Mouse (Mus musculus) small intestine, adult 10 weeks (tissue): ENCODE measurements around the gene Gm2174. TPM values are rescaled to one million over a fixed set of nuclear protein-coding genes. Genes with fewer than 3 reads are reported as not detected.

Experiments
- polyA plus RNA-seq: library from polyadenylated mRNA; stranded (reverse); fragments of 350-450 nt; fragmentation: Illumina TruSeq; extraction: RNeasy Lipid Tissue Mini Kit (QIAGEN cat#74804); gene quantifications from one replicate; pipeline ENCODE4 v1.2.3, GENCODE M21; 2014; ENCODE audit warnings: low replicate concordance

Gene Gm2174
- not detected for polyA plus RNA-seq

GRCm38 (mm10) chrX:56447524-56448015, at the start of gene Gm2174:
Gm2174 (plus strand) TSS chrX:56447965.

GRCm38 (mm10) chrX:56454671-56455371, 7.1 kb downstream of the Gm2174 start, which contains the start of gene Ints6l:
Ints6l (plus strand) TSS chrX:56454857.

Other genes starting within 250 kb of the Gm2174 start
- gene Gm773, start 235.1 kb upstream of the Gm2174 start, polyA plus RNA-seq, result not detected
- 2.0 TPM for gene Zfp449, start 101.6 kb upstream of the Gm2174 start, polyA plus RNA-seq
- not detected for gene Smim10l2a, start 73.4 kb upstream of the Gm2174 start, polyA plus RNA-seq
- gene Ints6l, start 6.9 kb downstream of the Gm2174 start, polyA plus RNA-seq, result 36.9 TPM
- not detected for gene Gm10477, start 76.8 kb downstream of the Gm2174 start, polyA plus RNA-seq
- gene Gm648, start 101.6 kb downstream of the Gm2174 start, polyA plus RNA-seq, result not detected
- gene Mmgt1, start 150.1 kb downstream of the Gm2174 start, polyA plus RNA-seq, result 82.1 TPM
- gene Slc9a6, start 161.8 kb downstream of the Gm2174 start, polyA plus RNA-seq, result 24.6 TPM